Mouse (Mus musculus) testis, adult 2 months (tissue): ENCODE data around the gene Nell2.

Experiments used
- CTCF ChIP-seq: fragments of 200-500 bp; IDR thresholded peaks from 2 replicates; pipeline ENCODE4 v1.5.1; 2012; ENCODE audit warnings: low read depth, mild to moderate bottlenecking, inconsistent platforms, low read length, moderate library complexity; ENCODE audit not compliant: control insufficient read depth, insufficient read depth, insufficient replicate concordance
- POLR2A ChIP-seq: fragments of 200-500 bp; IDR thresholded peaks from 2 replicates; pipeline ENCODE4 v1.6.1; 2012; ENCODE audit warnings: low read depth, mild to moderate bottlenecking, inconsistent platforms, low read length, moderate library complexity; ENCODE audit not compliant: control insufficient read depth

DNA sequence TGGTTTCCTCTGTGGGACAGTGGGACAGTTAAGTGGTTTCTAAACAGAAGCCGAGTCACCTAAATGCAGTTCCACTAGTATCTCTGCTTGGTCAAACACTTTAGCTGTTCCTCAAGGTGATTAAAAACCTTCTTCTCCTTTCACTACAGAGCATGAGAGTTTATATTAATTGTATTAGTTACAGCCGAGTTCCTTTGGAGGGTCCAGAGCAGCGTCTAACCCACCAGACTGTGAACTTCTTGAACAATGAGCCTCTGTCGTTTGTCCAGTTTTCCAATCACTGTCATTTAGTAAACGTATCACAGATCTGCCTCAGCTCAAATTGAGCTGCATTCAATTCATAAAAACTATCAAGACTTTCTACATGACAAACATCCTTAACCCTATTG is 498.9 kb downstream of the Nell2 start:
- TF ChIP-seq POLR2A (no peak), CTCF (no peak)
